Mouse (Mus musculus) ovary, postnatal 14 days (tissue): Measurements from ENCODE around the gene Boc.

Source experiments
- DNase-seq: peaks from one replicate; pipeline ENCODE4 v3.0.0; 2022; ENCODE audit warnings: low spot score

Gene Boc

GRCm38 (mm10) chr16:44527218-44527905, 31.3 kb downstream of the Boc start:
- no peak for DNase-seq

GRCm38 (mm10) chr16:44526689-44527088, 32.0 kb downstream of the Boc start:
- DNase-seq = no peak

GRCm38 (mm10) chr16:44526044-44526443, 32.7 kb downstream of the Boc start:
- DNase-seq = no peak

GRCm38 (mm10) chr16:44523595-44523994, 35.1 kb downstream of the Boc start:
- DNase-seq = no peak

- no peak for DNase-seq
Measured at GRCm38 (mm10) chr16:44516498-44516897, 42.2 kb downstream of the Boc start.

- no peak for DNase-seq
Measured at GRCm38 (mm10) chr16:44510521-44511213, 48.0 kb downstream of the Boc start.

GRCm38 (mm10) chr16:44509458-44510344, 49.0 kb downstream of the Boc start:
- no peak for DNase-seq

GRCm38 (mm10) chr16:44508772-44509171, 49.9 kb downstream of the Boc start:
- DNase-seq = no peak

- DNase-seq = no peak
Measured at GRCm38 (mm10) chr16:44508025-44508424, 50.7 kb downstream of the Boc start.

GRCm38 (mm10) chr16:44507027-44507929, 51.4 kb downstream of the Boc start:
- DNase-seq = no peak

- no peak for DNase-seq
Measured at GRCm38 (mm10) chr16:44505243-44505642, 53.5 kb downstream of the Boc start.

GRCm38 (mm10) chr16:44502895-44503575, 55.7 kb downstream of the Boc start:
- no peak for DNase-seq

GRCm38 (mm10) chr16:44502325-44502724, 56.4 kb downstream of the Boc start:
- no peak for DNase-seq

GRCm38 (mm10) chr16:44501783-44502182, 56.9 kb downstream of the Boc start:
- DNase-seq = no peak

- DNase-seq = no peak
Measured at GRCm38 (mm10) chr16:44498447-44498846, 60.2 kb downstream of the Boc start.

- DNase-seq = no peak
Measured at GRCm38 (mm10) chr16:44496971-44497464, 61.7 kb downstream of the Boc start.

GRCm38 (mm10) chr16:44494441-44495108, 64.1 kb downstream of the Boc start:
- no peak for DNase-seq

GRCm38 (mm10) chr16:44493868-44494267, 64.8 kb downstream of the Boc start:
- no peak for DNase-seq

- DNase-seq = no peak
Measured at GRCm38 (mm10) chr16:44492706-44493105, 66.0 kb downstream of the Boc start.

GRCm38 (mm10) chr16:44492151-44492550, 66.5 kb downstream of the Boc start:
- DNase-seq = no peak
